Mouse (Mus musculus): Measurements from ENCODE around the gene Mrpl58.

DNA sequence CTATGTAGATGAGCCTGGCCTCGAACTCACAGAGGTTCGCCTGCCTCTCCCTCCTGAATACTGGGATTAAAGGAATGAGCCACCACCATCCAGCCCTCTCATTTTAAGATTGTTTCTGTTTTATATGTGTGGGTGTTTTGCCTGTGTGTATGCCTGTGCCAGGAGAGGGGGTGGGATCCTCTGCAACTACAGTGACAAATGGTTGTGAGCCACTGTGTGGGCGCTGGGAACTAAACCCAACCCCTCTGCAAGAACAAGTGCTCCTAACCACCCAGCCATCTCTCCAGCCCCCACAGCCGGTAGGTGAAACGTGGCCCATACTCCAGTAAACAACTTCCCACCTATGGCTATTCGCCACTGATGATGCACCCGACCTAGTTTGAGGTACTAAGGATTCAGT lies 12.2 kb upstream of the Mrpl58 start:
- TF ChIP-seq GATA1 (IDR thresholded peaks at IDR 0.05; ENCODE audit: low read length) (no peak), TAL1 (IDR thresholded peaks at IDR 0.05; ENCODE audit: low read length) (no peak)

Measured in erythroblast, embryonic 14.5 days (primary cell).